Mouse (Mus musculus): ENCODE data around the gene Psen2. TPM values are rescaled to one million over a fixed set of nuclear protein-coding genes. Genes with fewer than 3 reads are reported as not detected.

Gene Psen2
- polyA plus RNA-seq (2014; fragmentation: Nextera tagmentation; extraction: Ambion mirVana), result 12.9 and 13.7 TPM in 2 replicates

- ATAC-seq (ENCODE audit: low FRiP score, low TSS enrichment), result no peak
- Histone ChIP-seq H3K27ac (replicated peaks; ENCODE audit: low read depth, low read length) (no peak within 1 kb of the TSS), H3K4me3 (replicated peaks; ENCODE audit: low read depth, low read length) (no peak within 1 kb of the TSS), H3K36me3 (ENCODE audit: control insufficient read depth, insufficient read depth, low read length) (no peaks in the 10 kb centered on the region), H3K4me2 (ENCODE audit: low read length) (no peak within 1 kb of the TSS), H3K4me1 (ENCODE audit: control insufficient read depth, insufficient read depth, low read length) (no peaks in the 10 kb centered on the region), H3K9ac (replicated peaks; ENCODE audit: low read length) (no peak within 1 kb of the TSS), H3K27me3 (ENCODE audit: control insufficient read depth, insufficient read depth, low read length) (no peaks in the 10 kb centered on the region), H3K9me3 (ENCODE audit: control insufficient read depth, low read length) (no peaks in the 10 kb centered on the region)
- peak; percentile 25 for DNase-seq
- WGBS, result 20% methylated on average over 7 of the region's 7 CpGs
These were observed at the start of gene Psen2 for GRCm38 (mm10) chr1:180263364-180263997. Gene Psen2, minus strand, starts transcription at chr1:180263438.

GRCm38 (mm10) chr1:180312792-180313311 is 49.6 kb upstream of the Psen2 start:
- Histone ChIP-seq H3K4me3 (replicated peaks; ENCODE audit: low read depth, low read length) (no peak overlapping the region), H3K4me1 (ENCODE audit: control insufficient read depth, insufficient read depth, low read length) (peaks cover 18% of the 10 kb centered on the region), H3K36me3 (ENCODE audit: control insufficient read depth, insufficient read depth, low read length) (no peaks in the 10 kb centered on the region), H3K27ac (replicated peaks; ENCODE audit: low read depth, low read length) (peak overlapping the region; percentile 64), H3K27me3 (ENCODE audit: control insufficient read depth, insufficient read depth, low read length) (no peaks in the 10 kb centered on the region), H3K4me2 (ENCODE audit: low read length) (peak overlapping the region; percentile 59), H3K9me3 (ENCODE audit: control insufficient read depth, low read length) (no peaks in the 10 kb centered on the region), H3K9ac (replicated peaks; ENCODE audit: low read length) (peak overlapping the region; percentile 36; the same call in 1 of the 2 replicates)
- ATAC-seq (ENCODE audit: low FRiP score, low TSS enrichment) (peak; percentile 53; the same call in 1 of the 2 replicates), DNase-seq (peak; percentile 80)
- WGBS, result 25% methylated on average over 6 of the region's 6 CpGs

- ATAC-seq (ENCODE audit: low FRiP score, low TSS enrichment) (no peak), DNase-seq (no peak)
- H3K4me3 ChIP-seq (replicated peaks; ENCODE audit: low read depth, low read length), result no peak overlapping the region
- no peak overlapping the region for H3K9ac ChIP-seq (replicated peaks; ENCODE audit: low read length)
- WGBS, result 55% methylated on average over 6 of the region's 6 CpGs
- no peak overlapping the region for H3K27ac ChIP-seq (replicated peaks; ENCODE audit: low read depth, low read length)
- no peak overlapping the region for H3K4me2 ChIP-seq (ENCODE audit: low read length)
- no peaks in the 10 kb centered on the region for H3K9me3 ChIP-seq (ENCODE audit: control insufficient read depth, low read length)
- H3K27me3 ChIP-seq (ENCODE audit: control insufficient read depth, insufficient read depth, low read length), result no peaks in the 10 kb centered on the region
- no peaks in the 10 kb centered on the region for H3K36me3 ChIP-seq (ENCODE audit: control insufficient read depth, insufficient read depth, low read length)
- peaks cover 20% of the 10 kb centered on the region for H3K4me1 ChIP-seq (ENCODE audit: control insufficient read depth, insufficient read depth, low read length)
These were observed 49.0 kb upstream of the Psen2 start for GRCm38 (mm10) chr1:180312286-180312685.

- H3K4me1 ChIP-seq (ENCODE audit: control insufficient read depth, insufficient read depth, low read length), result peaks cover 18% of the 10 kb centered on the region
- ATAC-seq (ENCODE audit: low FRiP score, low TSS enrichment) (no peak), DNase-seq (no peak)
- H3K4me3 ChIP-seq (replicated peaks; ENCODE audit: low read depth, low read length), result no peak overlapping the region
- H3K9me3 ChIP-seq (ENCODE audit: control insufficient read depth, low read length), result no peaks in the 10 kb centered on the region
- no peak overlapping the region for H3K4me2 ChIP-seq (ENCODE audit: low read length)
- no peak overlapping the region for H3K9ac ChIP-seq (replicated peaks; ENCODE audit: low read length)
- H3K27me3 ChIP-seq (ENCODE audit: control insufficient read depth, insufficient read depth, low read length), result no peaks in the 10 kb centered on the region
- WGBS, result 75% methylated on average over 4 of the region's 4 CpGs
- H3K36me3 ChIP-seq (ENCODE audit: control insufficient read depth, insufficient read depth, low read length), result no peaks in the 10 kb centered on the region
- H3K27ac ChIP-seq (replicated peaks; ENCODE audit: low read depth, low read length), result no peak overlapping the region
These were observed 45.7 kb upstream of the Psen2 start for GRCm38 (mm10) chr1:180308897-180309296.

GRCm38 (mm10) chr1:180307661-180308060 is 44.4 kb upstream of the Psen2 start:
- WGBS, result 63% methylated on average over 2 of the region's 2 CpGs

GRCm38 (mm10) chr1:180306889-180307288 is 43.7 kb upstream of the Psen2 start:
- DNase-seq, result no peak
- Histone ChIP-seq H3K4me1 (ENCODE audit: control insufficient read depth, insufficient read depth, low read length) (0 out of 2 replicates have a peak, but pooled peaks cover 4% of the 10 kb centered on the region), H3K4me2 (ENCODE audit: low read length) (no peak overlapping the region), H3K36me3 (ENCODE audit: control insufficient read depth, insufficient read depth, low read length) (no peaks in the 10 kb centered on the region), H3K9ac (replicated peaks; ENCODE audit: low read length) (no peak overlapping the region), H3K4me3 (replicated peaks; ENCODE audit: low read depth, low read length) (no peak overlapping the region), H3K27me3 (ENCODE audit: control insufficient read depth, insufficient read depth, low read length) (no peaks in the 10 kb centered on the region), H3K27ac (replicated peaks; ENCODE audit: low read depth, low read length) (no peak overlapping the region), H3K9me3 (ENCODE audit: control insufficient read depth, low read length) (no peaks in the 10 kb centered on the region)
- no peak for ATAC-seq (ENCODE audit: low FRiP score, low TSS enrichment)
- WGBS, result 74% methylated on average over 9 of the region's 9 CpGs

More at GRCm38 (mm10) chr1:180307661-180308060, 44.4 kb upstream of the Psen2 start:
- no peaks in the 10 kb centered on the region for H3K27me3 ChIP-seq (ENCODE audit: control insufficient read depth, insufficient read depth, low read length)
- no peaks in the 10 kb centered on the region for H3K36me3 ChIP-seq (ENCODE audit: control insufficient read depth, insufficient read depth, low read length)
- no peaks in the 10 kb centered on the region for H3K9me3 ChIP-seq (ENCODE audit: control insufficient read depth, low read length)
- ATAC-seq (ENCODE audit: low FRiP score, low TSS enrichment), result no peak
- no peak overlapping the region for H3K4me2 ChIP-seq (ENCODE audit: low read length)
- peak; percentile 27 for DNase-seq
- no peak overlapping the region for H3K9ac ChIP-seq (replicated peaks; ENCODE audit: low read length)
- H3K4me1 ChIP-seq (ENCODE audit: control insufficient read depth, insufficient read depth, low read length), result peaks cover 5% of the 10 kb centered on the region
- H3K27ac ChIP-seq (replicated peaks; ENCODE audit: low read depth, low read length), result no peak overlapping the region
- no peak overlapping the region for H3K4me3 ChIP-seq (replicated peaks; ENCODE audit: low read depth, low read length)

- Histone ChIP-seq H3K9me3 (ENCODE audit: control insufficient read depth, low read length) (no peaks in the 10 kb centered on the region), H3K36me3 (ENCODE audit: control insufficient read depth, insufficient read depth, low read length) (no peaks in the 10 kb centered on the region), H3K27ac (replicated peaks; ENCODE audit: low read depth, low read length) (no peak overlapping the region), H3K27me3 (ENCODE audit: control insufficient read depth, insufficient read depth, low read length) (no peaks in the 10 kb centered on the region), H3K4me2 (ENCODE audit: low read length) (no peak overlapping the region), H3K4me3 (replicated peaks; ENCODE audit: low read depth, low read length) (no peak overlapping the region), H3K9ac (replicated peaks; ENCODE audit: low read length) (no peak overlapping the region), H3K4me1 (ENCODE audit: control insufficient read depth, insufficient read depth, low read length) (0 out of 2 replicates have a peak, but pooled peaks cover 4% of the 10 kb centered on the region)
- WGBS, result 38% methylated on average over 5 of the region's 5 CpGs
- no peak for DNase-seq
- no peak for ATAC-seq (ENCODE audit: low FRiP score, low TSS enrichment)
These were observed 40.4 kb upstream of the Psen2 start for GRCm38 (mm10) chr1:180303600-180303999.

GRCm38 (mm10) chr1:180302253-180303120 is 39.2 kb upstream of the Psen2 start:
- 65% methylated on average over 12 of the region's 12 CpGs for WGBS

More at GRCm38 (mm10) chr1:180302253-180303120, 39.2 kb upstream of the Psen2 start:
- Histone ChIP-seq H3K9ac (replicated peaks; ENCODE audit: low read length) (no peak overlapping the region), H3K4me2 (ENCODE audit: low read length) (no peak overlapping the region), H3K27me3 (ENCODE audit: control insufficient read depth, insufficient read depth, low read length) (no peaks in the 10 kb centered on the region), H3K4me1 (ENCODE audit: control insufficient read depth, insufficient read depth, low read length) (no peaks in the 10 kb centered on the region), H3K27ac (replicated peaks; ENCODE audit: low read depth, low read length) (no peak overlapping the region), H3K36me3 (ENCODE audit: control insufficient read depth, insufficient read depth, low read length) (no peaks in the 10 kb centered on the region), H3K4me3 (replicated peaks; ENCODE audit: low read depth, low read length) (no peak overlapping the region), H3K9me3 (ENCODE audit: control insufficient read depth, low read length) (no peaks in the 10 kb centered on the region)
- no peak for DNase-seq
- ATAC-seq (ENCODE audit: low FRiP score, low TSS enrichment), result no peak

Data from midbrain, embryonic 14.5 days (tissue).